Mouse (Mus musculus) stomach, postnatal 0 days (tissue): ENCODE measurements around the gene Tubgcp6.

Experiments
- CTCF ChIP-seq: IDR thresholded peaks from 2 replicates; pipeline ENCODE4 v1.5.1; 2016; ENCODE audit warnings: antibody characterized with exemption, low read depth, mild to moderate bottlenecking, moderate library complexity
- EP300 ChIP-seq: optimal IDR thresholded peaks from 2 replicates; pipeline ENCODE3; 2016; ENCODE audit warnings: antibody characterized with exemption

GRCm38 (mm10) chr15:89059161-89059931, 63.6 kb downstream of the Tubgcp6 start, which contains the start of gene Panx2:
- no peak for TF ChIP-seq CTCF
- no peak for TF ChIP-seq EP300
